Mouse (Mus musculus): ENCODE measurements around the gene Lclat1.

- no peak for TF ChIP-seq CTCF (IDR thresholded peaks at IDR 0.05)
- TF ChIP-seq EP300 (IDR thresholded peaks at IDR 0.05; ENCODE audit: insufficient read depth, low read depth, low read length): no peak
These were observed 126.2 kb downstream of the Lclat1 start for GRCm38 (mm10) chr17:73233975-73234374.

Measured in heart, adult 2 months (tissue).